Mouse (Mus musculus) thymus, postnatal 36 days (tissue): Measurements from ENCODE around the gene Ctsw.
A peak's percentile ranks its signal among the peaks of the same experiment; 100 is the strongest.

Experiments used
- DNase-seq, 2 experiments: peaks; one replicate each; pipeline ENCODE4 v3.0.0; 2022; ENCODE audit warnings: mixed read lengths in 2 of 2

The Ctsw gene

GRCm38 (mm10) chr19:5487768-5488550 lies 19.7 kb upstream of the Ctsw start, which contains the start of gene Mus81:
Mus81 (minus strand) TSS chr19:5488402.
- peak; percentile 94 to 96 for DNase-seq

GRCm38 (mm10) chr19:5486771-5487170 lies 18.5 kb upstream of the Ctsw start:
- no peak for DNase-seq

GRCm38 (mm10) chr19:5486286-5486685 lies 18.0 kb upstream of the Ctsw start:
- DNase-seq: no peak

- no peak for DNase-seq
Observed at GRCm38 (mm10) chr19:5485821-5486220, 17.5 kb upstream of the Ctsw start.

- DNase-seq: no peak
Observed at GRCm38 (mm10) chr19:5485371-5485770, 17.1 kb upstream of the Ctsw start.

- no peak for DNase-seq
Observed at GRCm38 (mm10) chr19:5484496-5484895, 16.2 kb upstream of the Ctsw start.

- no peak for DNase-seq
Observed at GRCm38 (mm10) chr19:5483386-5484359, 15.4 kb upstream of the Ctsw start.

GRCm38 (mm10) chr19:5481398-5481797 lies 13.1 kb upstream of the Ctsw start:
- DNase-seq: no peak

- DNase-seq: no peak
Observed at GRCm38 (mm10) chr19:5480016-5480415, 11.7 kb upstream of the Ctsw start.

GRCm38 (mm10) chr19:5477668-5478300 lies 9.5 kb upstream of the Ctsw start:
- no peak for DNase-seq

- DNase-seq: no peak
Observed at GRCm38 (mm10) chr19:5477004-5477667, 8.8 kb upstream of the Ctsw start.

GRCm38 (mm10) chr19:5475069-5475714 lies 6.9 kb upstream of the Ctsw start:
- no peak for DNase-seq

- no peak for DNase-seq
Observed at GRCm38 (mm10) chr19:5474281-5475068, 6.2 kb upstream of the Ctsw start.

GRCm38 (mm10) chr19:5473720-5474119 lies 5.4 kb upstream of the Ctsw start, which contains the start of gene Efemp2:
Efemp2 (plus strand) TSS chr19:5473954.
- DNase-seq: peak; percentile 66 to 76

- DNase-seq: no peak
Observed at GRCm38 (mm10) chr19:5472857-5473256, 4.5 kb upstream of the Ctsw start.

- DNase-seq: no peak
Observed at GRCm38 (mm10) chr19:5471846-5472245, 3.5 kb upstream of the Ctsw start.

- DNase-seq: no peak
Observed at GRCm38 (mm10) chr19:5466916-5467500, 1.3 kb downstream of the Ctsw start.

GRCm38 (mm10) chr19:5465037-5465436 lies 3.3 kb downstream of the Ctsw start:
- DNase-seq: no peak

- peak; percentile 72 to 73 for DNase-seq
Observed at GRCm38 (mm10) chr19:5463791-5464562, 4.3 kb downstream of the Ctsw start.

GRCm38 (mm10) chr19:5463212-5463611 lies 5.1 kb downstream of the Ctsw start:
- no peak for DNase-seq
